Mouse (Mus musculus) liver, postnatal 0 days (tissue): Measurements from ENCODE around the gene Mlec. TPM values are rescaled to one million over a fixed set of nuclear protein-coding genes. Genes with fewer than 3 reads are reported as not detected.

Source experiments
- ATAC-seq: fragments of 200-750 bp; cut with Nextera tagmentation; 2 replicates; pipeline ENCODE4 v1.8.0; 2017; ENCODE audit warnings: mild to moderate bottlenecking, moderate library complexity
- DNase-seq: peaks from one replicate; pipeline ENCODE4 v3.0.0-alpha.2; 2016
- H3K27ac ChIP-seq: fragments of 300-500 bp; sonication (generic); 2 replicates; pipeline ENCODE4 v1.5.1; 2014; ENCODE audit warnings: antibody characterized with exemption, moderate library complexity, mild to moderate bottlenecking, low read depth
- H3K27me3 ChIP-seq: fragments of 300-500 bp; sonication (generic); 2 replicates; pipeline ENCODE4 v1.6.1; 2014; ENCODE audit warnings: low read length, control low read depth, mixed read lengths; ENCODE audit not compliant: insufficient read depth
- H3K36me3 ChIP-seq: fragments of 300-500 bp; sonication (generic); replicated peaks from 2 replicates; pipeline ENCODE4 v1.6.1; 2014; ENCODE audit warnings: mild to moderate bottlenecking, control low read depth, low read length, moderate library complexity, mixed read lengths; ENCODE audit not compliant: insufficient read depth
- H3K4me1 ChIP-seq: fragments of 300-500 bp; sonication (generic); 2 replicates; pipeline ENCODE4 v1.6.1; 2014; ENCODE audit warnings: antibody characterized with exemption, mild to moderate bottlenecking, control low read depth; ENCODE audit not compliant: insufficient read depth
- H3K4me2 ChIP-seq: fragments of 300-500 bp; sonication (generic); 2 replicates; pipeline ENCODE4 v1.6.1; 2014; ENCODE audit warnings: low read depth, mild to moderate bottlenecking, low read length, moderate library complexity, mixed read lengths
- H3K4me3 ChIP-seq: fragments of 300-500 bp; sonication (generic); 2 replicates; pipeline ENCODE4 v1.5.1; 2014; ENCODE audit warnings: low read depth, low read length
- H3K9ac ChIP-seq: fragments of 300-500 bp; sonication (generic); replicated peaks from 2 replicates; pipeline ENCODE4 v1.6.1; 2014; ENCODE audit warnings: mild to moderate bottlenecking, moderate library complexity
- H3K9me3 ChIP-seq: fragments of 300-500 bp; sonication (generic); 2 replicates; pipeline ENCODE4 v1.6.1; 2016; ENCODE audit warnings: mild to moderate bottlenecking, control low read depth, low read length, mixed read lengths
- CTCF ChIP-seq: sonication (generic); IDR thresholded peaks from 2 replicates; pipeline ENCODE4 v1.5.1; 2016; ENCODE audit warnings: antibody characterized with exemption, low read depth
- EP300 ChIP-seq: IDR thresholded peaks from 2 replicates; pipeline ENCODE4 v1.6.1; 2016; ENCODE audit warnings: antibody characterized with exemption, low read depth, mild to moderate bottlenecking
- WGBS: fragments of 180-500 bp; shearing (Covaris S2); extraction: QIAGEN DNeasy Blood & Tissue Kit; methylation state at CpG from one replicate; pipeline ENCODE4 v1.1.7; 2014; ENCODE audit not compliant: insufficient replicate concordance; 5-methylcytosine and 5-hydroxymethylcytosine counted together
- polyA plus RNA-seq: library from polyadenylated mRNA; unstranded; fragments of >200 nt; fragmentation: Nextera tagmentation; extraction: Ambion mirVana; gene quantifications from 2 replicates; pipeline ENCODE4 v1.2.1, GENCODE M21; 2015

Mlec gene
- polyA plus RNA-seq, 1 experiment from 2014 or later, result 8.2 TPM

DNA sequence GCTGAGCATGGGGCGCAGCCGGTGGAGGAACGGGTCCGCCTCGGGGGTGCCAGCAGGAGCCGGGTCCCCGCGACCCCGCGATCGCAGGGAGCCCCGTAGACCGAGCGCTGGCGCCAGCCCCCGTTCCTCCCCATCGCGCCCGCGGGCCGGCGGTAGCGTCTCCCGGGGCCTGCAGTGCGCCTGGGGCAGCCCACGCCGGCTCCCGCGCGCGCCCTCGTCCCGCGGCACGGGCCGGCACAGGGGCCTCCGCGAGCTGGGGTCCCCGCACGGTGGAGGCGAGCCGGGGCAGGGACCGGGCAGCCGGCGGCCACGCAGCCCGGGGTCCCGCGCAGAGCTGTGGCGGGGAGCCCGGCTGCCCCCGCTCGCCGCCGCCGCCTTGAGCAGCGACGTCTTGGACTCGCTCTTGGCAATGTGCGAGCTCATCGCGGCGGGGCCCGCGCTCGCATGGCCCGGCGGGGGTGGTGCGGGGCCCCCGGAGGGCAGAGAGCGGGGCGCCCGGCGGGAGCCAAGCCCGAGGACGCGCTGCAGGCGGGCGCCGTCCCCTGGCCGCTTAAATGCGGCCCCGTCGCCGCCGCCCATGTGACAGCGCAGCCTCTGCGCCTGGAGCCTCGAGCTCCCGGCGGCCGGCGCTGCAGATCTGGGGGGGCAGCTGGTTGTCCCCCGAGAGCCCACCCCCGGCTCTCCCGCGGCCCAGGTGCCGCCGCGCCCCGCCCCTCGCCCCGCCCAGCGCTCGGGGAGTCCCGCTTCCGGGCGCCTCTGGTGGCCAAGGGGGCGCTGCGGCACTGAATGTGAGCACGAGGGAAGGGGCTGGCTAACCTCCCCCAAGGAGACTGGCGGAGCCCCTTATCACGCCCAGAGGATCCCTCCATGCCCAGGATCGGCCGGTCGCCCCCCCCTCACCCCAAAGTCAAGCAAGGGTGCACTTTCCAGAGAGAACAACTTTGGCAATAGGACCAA, 36.0 kb upstream of the Mlec start, which contains the start of gene Cabp1:
Cabp1 (minus strand) TSS at position 713 of the 957 bp plus-strand sequence.
- peak within 1 kb of the TSS; percentile 83 for H3K4me2 ChIP-seq
- H3K36me3 ChIP-seq, result no peaks in the 10 kb centered on the region
- WGBS, result 4% methylated on average over 75 of the region's 116 CpGs
- no peak for TF ChIP-seq EP300
- peak; percentile 43 for TF ChIP-seq CTCF
- H3K9me3 ChIP-seq, result no peaks in the 10 kb centered on the region
- 0 out of 2 replicates have a peak within 1 kb of the TSS, but pooled peaks have one; percentile 11 for H3K9ac ChIP-seq
- no peak within 1 kb of the TSS for H3K27ac ChIP-seq
- DNase-seq (peak; percentile 64), ATAC-seq (0 out of 2 replicates have a peak, but pooled peaks have one; percentile 41)
- peaks cover 60% of the 10 kb centered on the region for H3K27me3 ChIP-seq
- H3K4me3 ChIP-seq, result peak within 1 kb of the TSS; percentile 51
- H3K4me1 ChIP-seq, result peaks cover 13% of the 10 kb centered on the region

DNA sequence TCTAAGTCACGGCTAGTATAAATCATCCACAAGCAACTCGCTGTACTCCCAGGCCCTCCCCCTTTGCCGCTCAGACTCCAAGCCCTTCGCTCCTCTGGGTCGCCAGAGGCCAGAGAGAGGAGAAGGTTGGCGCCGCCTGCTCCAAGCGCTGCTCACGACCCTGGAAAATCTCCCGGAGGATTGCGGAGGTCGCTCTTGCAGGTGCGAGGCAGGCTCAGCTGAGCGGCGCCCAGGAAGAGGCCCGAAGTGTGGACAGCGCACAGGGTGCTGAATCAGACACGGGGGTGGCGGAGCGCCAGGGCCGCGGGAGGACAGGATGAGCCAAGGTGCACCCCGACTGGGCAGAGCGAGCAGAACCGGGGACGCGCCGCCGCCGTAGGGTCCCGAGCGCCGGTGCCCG, 35.2 kb upstream of the Mlec start:
- H3K27me3 ChIP-seq, result peaks cover 63% of the 10 kb centered on the region
- no peaks in the 10 kb centered on the region for H3K36me3 ChIP-seq
- H3K27ac ChIP-seq, result no peak overlapping the region
- 4% methylated on average over 34 of the region's 34 CpGs for WGBS
- H3K9me3 ChIP-seq, result no peaks in the 10 kb centered on the region
- peak overlapping the region; percentile 51 for H3K4me3 ChIP-seq
- H3K4me2 ChIP-seq, result peak overlapping the region; percentile 83
- ATAC-seq (peak; percentile 53; the same call in 1 of the 2 replicates), DNase-seq (peak; percentile 74)
- peaks cover 13% of the 10 kb centered on the region for H3K4me1 ChIP-seq
- 0 out of 2 replicates have a peak overlapping the region, but pooled peaks have one; percentile 11 for H3K9ac ChIP-seq
- no peak for TF ChIP-seq CTCF
- TF ChIP-seq EP300, result no peak

DNA sequence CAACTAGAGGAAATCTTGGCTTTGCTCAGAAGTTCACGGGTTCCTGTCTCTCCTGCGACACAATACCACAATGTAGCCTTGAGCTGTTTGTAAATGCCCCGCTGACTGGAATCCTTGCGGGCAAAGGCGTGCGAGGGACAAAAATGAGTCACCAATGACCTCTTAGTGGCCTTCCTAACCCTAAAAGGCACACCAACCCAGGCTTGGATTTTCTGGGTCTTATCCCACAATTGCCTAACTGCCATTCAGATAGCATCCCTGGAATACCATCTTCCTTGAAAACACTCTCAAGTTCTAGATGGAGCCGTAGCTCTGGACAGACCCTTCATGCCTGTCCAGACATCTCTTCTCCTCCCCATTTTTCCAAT, 34.8 kb upstream of the Mlec start:
- DNase-seq (no peak), ATAC-seq (no peak)
- 8% methylated on average over 7 of the region's 7 CpGs for WGBS
- TF ChIP-seq EP300 (no peak), CTCF (no peak)
- Histone ChIP-seq H3K9ac (no peak overlapping the region), H3K27me3 (peaks cover 64% of the 10 kb centered on the region), H3K27ac (no peak overlapping the region), H3K4me2 (no peak overlapping the region), H3K4me1 (peaks cover 13% of the 10 kb centered on the region), H3K9me3 (no peaks in the 10 kb centered on the region), H3K36me3 (no peaks in the 10 kb centered on the region), H3K4me3 (0 out of 2 replicates have a peak overlapping the region, but pooled peaks have one; percentile 51)

DNA sequence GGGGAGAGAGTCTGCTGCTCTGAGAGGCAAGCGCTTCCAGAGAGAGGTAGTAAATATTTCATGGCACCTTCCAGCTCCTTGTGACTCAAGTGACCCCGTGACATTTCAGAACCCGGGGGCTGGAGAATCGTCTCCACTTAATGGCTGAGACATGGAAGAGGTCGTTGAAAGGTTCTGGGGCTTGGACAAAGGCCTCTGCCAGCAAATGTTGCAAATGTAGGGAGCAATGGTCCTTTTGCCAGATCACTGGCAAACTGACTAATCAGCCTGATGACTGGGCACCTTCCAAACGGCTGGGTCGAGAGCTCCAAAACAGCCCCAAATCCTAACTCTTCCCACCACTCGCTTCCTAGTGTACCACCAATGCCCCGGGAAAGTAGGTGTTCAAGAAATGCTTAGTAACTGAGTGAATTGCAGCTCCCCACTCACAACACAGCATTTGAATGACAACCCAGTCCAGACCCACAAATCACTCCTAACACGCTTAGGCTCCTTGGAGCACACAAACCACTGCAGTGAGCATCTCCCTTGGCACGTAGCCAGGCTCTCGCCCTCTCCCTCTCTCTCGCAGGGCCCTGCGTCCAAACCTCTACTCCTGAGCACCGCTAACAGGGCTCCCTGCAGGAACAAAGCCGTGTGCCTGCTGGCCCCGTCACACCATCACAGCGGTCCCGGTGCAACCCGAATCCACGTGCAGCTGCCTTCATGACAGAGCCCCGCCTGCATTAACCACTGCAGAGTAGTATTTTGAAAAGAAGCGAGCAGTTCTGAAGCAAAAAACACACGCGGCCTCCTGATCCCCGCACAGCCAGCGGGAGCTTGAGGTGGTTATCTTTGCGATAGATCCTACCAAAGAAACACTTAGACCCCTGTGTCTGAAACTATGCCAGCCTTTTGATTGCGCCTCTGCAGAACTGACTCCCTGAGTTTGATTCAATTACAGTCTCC, 34.2 kb upstream of the Mlec start:
- Histone ChIP-seq H3K4me3 (no peak overlapping the region), H3K4me1 (peaks cover 18% of the 10 kb centered on the region), H3K36me3 (no peaks in the 10 kb centered on the region), H3K9me3 (no peaks in the 10 kb centered on the region), H3K4me2 (no peak overlapping the region), H3K9ac (no peak overlapping the region), H3K27ac (no peak overlapping the region), H3K27me3 (peaks cover 69% of the 10 kb centered on the region)
- ATAC-seq, result no peak
- DNase-seq, result no peak
- TF ChIP-seq EP300, result no peak
- TF ChIP-seq CTCF, result no peak
- WGBS, result 14% methylated on average over 29 of the region's 29 CpGs

DNA sequence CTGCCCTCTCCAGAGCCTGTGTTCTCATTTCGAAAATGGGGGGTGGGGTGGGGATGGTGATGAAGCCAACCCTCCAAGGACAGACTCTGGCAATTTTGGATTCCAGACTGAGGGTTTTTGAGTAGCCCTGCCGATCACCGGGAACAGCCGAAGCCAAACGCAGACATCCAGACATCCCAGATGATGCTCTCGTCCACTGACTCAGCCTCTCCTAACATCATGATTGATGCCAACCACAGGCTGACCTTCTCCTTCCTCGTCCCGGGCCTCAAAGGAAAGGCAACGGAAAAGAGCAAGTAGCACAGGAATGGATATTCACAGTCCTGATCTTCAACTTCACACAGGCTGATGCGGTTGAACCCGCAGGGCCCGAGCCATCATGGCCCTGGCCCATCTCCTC, 32.1 kb upstream of the Mlec start:
- peaks cover 22% of the 10 kb centered on the region for H3K4me1 ChIP-seq
- WGBS, result 71% methylated on average over 12 of the region's 12 CpGs
- TF ChIP-seq EP300 (no peak), CTCF (no peak)

More for the DNA sequence above, 32.1 kb upstream of the Mlec start:
- H3K4me3 ChIP-seq, result no peak overlapping the region
- peaks cover 86% of the 10 kb centered on the region for H3K27me3 ChIP-seq
- DNase-seq (no peak), ATAC-seq (no peak)
- no peaks in the 10 kb centered on the region for H3K9me3 ChIP-seq
- H3K27ac ChIP-seq, result no peak overlapping the region
- no peak overlapping the region for H3K9ac ChIP-seq
- no peak overlapping the region for H3K4me2 ChIP-seq
- H3K36me3 ChIP-seq, result no peaks in the 10 kb centered on the region
